In the genomic region with DNA sequence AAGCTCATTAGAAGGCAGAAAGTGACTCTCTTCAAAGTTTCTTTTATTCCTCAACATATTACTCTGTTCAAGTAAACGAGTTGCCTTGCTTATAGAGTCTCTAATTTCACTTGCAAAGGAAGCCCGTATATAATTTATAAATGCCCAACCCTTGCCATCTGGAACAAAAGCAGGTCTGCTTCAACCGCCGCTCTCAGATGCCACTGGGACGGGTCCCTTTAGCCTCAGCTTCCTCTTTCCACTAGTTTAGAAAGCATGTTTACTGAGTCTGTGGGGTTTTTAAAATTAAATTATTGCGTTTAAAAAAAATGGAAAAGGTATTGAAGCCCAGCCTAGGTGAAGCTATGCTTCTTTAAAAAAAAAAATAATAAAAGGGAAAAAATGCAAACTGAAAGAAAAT, we compare ENCODE assay signal across 26 mouse cellular contexts.
A peak's percentile ranks its signal among the peaks of the same experiment; 100 is the strongest.
DNase-seq lines count a peak whose midpoint lies in the region; ATAC-seq lines count a peak whose summit lies in the region.
"Had no signal": no experiment of that assay in that cellular context is flagged by ENCODE, and none has a peak within 500 bp of the region (broad histone marks: within the 10 kb centered on the region; RNA-seq: fewer than 3 reads in every experiment).

No protein-coding gene starts in this region.

- H3K27me3 ChIP-seq in splenic B cell, adult 2 months (ENCODE audit: control insufficient read depth, insufficient read depth, low read length, poor library complexity, severe bottlenecking) = no peaks in the 10 kb centered on the region
- H3K27me3 ChIP-seq: embryonic facial prominence, embryonic 12.5 days; embryonic facial prominence, embryonic 15.5 days; forebrain, embryonic 12.5 days; forebrain, embryonic 15.5 days; heart, embryonic 13.5 days; hindbrain, embryonic 13.5 days; intestine, embryonic 15.5 days had no signal

- no peaks in the 10 kb centered on the region for H3K36me3 ChIP-seq in splenic B cell, adult 2 months (ENCODE audit: control insufficient read depth, insufficient read depth, low read length, poor library complexity, severe bottlenecking)
- H3K36me3 ChIP-seq: embryonic facial prominence, embryonic 12.5 days; embryonic facial prominence, embryonic 15.5 days; forebrain, embryonic 12.5 days; forebrain, embryonic 15.5 days; heart, embryonic 10.5 days; heart, embryonic 13.5 days; hindbrain, embryonic 10.5 days; hindbrain, embryonic 13.5 days; intestine, embryonic 15.5 days had no signal

- DNase-seq in spleen, postnatal 36 days (ENCODE audit: low spot score in 2 of 2) = peak; percentile 52 to 54
- no peak for DNase-seq in spleen, postnatal 4 days (ENCODE audit: low spot score in 2 of 2)
- DNase-seq in splenic B cell, adult 2 months (ENCODE audit: low read depth, low spot score) = peak; percentile 32
- DNase-seq in adrenal gland, adult 18-20 months (ENCODE audit: low spot score in 2 of 2) = no peak
- no peak for DNase-seq in left cerebral cortex, postnatal 4 days
- DNase-seq: adrenal gland, postnatal 10 days; adrenal gland, postnatal 36 days; cerebellum, adult 18-20 months; cerebellum, adult 9-10 months; cerebellum, postnatal 14 days; gastrocnemius, postnatal 25 days; heart, adult 2 months; heart, postnatal 14 days had no signal

- intact Hi-C loops in left cerebral cortex, postnatal 4 days (cut with DNase I) = no loop called here

- ATAC-seq in granulocyte monocyte progenitor cell, adult 5-6 weeks (replicated peaks; ENCODE audit: poor library complexity, severe bottlenecking) = peak; percentile 55
- ATAC-seq: activated CD4-positive, CD25-positive, alpha-beta regulatory T cell, adult 4 months; CD4-positive, CD25-positive, alpha-beta regulatory T cell, adult 4 months; forebrain, embryonic 15.5 days; hindbrain, embryonic 16.5 days; intestine, embryonic 15.5 days had no signal

Comparison
In these comparisons a context has a peak if more than half of its experiments do, and no peak if none do; other contexts are left out.
1. DNase-seq: peak in spleen, postnatal 36 days (2 of 2) and splenic B cell, adult 2 months (single experiment); none in spleen, postnatal 4 days (0 of 2), adrenal gland, adult 18-20 months (0 of 2) and left cerebral cortex, postnatal 4 days (single experiment).